Mouse (Mus musculus) leukemia stem cell, adult 10-12 weeks (primary cell): ENCODE measurements around the gene Ppp1r1a. TPM values are rescaled to one million over a fixed set of nuclear protein-coding genes. Genes with fewer than 3 reads are reported as not detected.

Experiments
- polyA plus RNA-seq: library from polyadenylated mRNA; stranded (reverse); fragments of >175 nt; gene quantifications from 2 replicates; pipeline ENCODE4 v1.2.3, GENCODE M21; 2012; ENCODE audit warnings: low replicate concordance

Ppp1r1a gene
- polyA plus RNA-seq: not detected in 2 replicates

DNA sequence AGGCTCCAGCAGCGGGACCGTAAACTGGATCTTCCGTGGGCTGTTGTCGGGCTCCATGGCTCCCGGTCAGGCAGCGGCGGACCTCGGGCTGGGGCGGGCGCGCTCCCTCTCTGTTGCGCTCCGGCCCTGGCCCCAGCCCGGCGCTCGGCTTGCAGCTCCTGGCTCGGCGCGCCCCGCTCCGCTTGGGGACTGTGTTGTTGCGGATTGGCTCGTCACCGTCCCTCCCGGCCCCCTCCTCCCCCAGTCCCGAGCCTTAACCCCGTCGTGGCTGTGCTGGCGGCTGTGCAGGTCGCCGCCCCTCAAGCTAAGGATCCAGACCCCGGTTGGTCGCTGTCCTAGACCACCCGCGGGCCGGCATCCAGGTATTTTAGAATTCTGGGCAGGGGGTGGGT is at the start of gene Ppp1r1a:
Ppp1r1a (minus strand) TSS at position 182 of the 392 bp plus-strand sequence.

GRCm38 (mm10) chr15:103564981-103565380 is 27.2 kb upstream of the Ppp1r1a start, which contains the start of gene Glycam1:
Glycam1 (minus strand) TSS chr15:103565081.

GRCm38 (mm10) chr15:103502435-103503250 is 35.2 kb downstream of the Ppp1r1a start, which contains the start of gene Pde1b:
Pde1b (plus strand) TSS chr15:103503034.

Other genes starting within 250 kb of the Ppp1r1a start
- 0.10 and 0.16 TPM in 2 replicates for gene Gpr84, start 227.4 kb downstream of the Ppp1r1a start, polyA plus RNA-seq
- 400 and 549 TPM in 2 replicates for gene Zfp385a, start 197.9 kb downstream of the Ppp1r1a start, polyA plus RNA-seq
- gene Itga5, start 171.2 kb downstream of the Ppp1r1a start, polyA plus RNA-seq: 17.7 and 39.6 TPM in 2 replicates
- not detected in 2 replicates for gene Gtsf1, start 107.5 kb downstream of the Ppp1r1a start, polyA plus RNA-seq
- gene Gtsf2, start 89.5 kb downstream of the Ppp1r1a start, polyA plus RNA-seq: not detected in 2 replicates
- gene Nckap1l, start 84.2 kb downstream of the Ppp1r1a start, polyA plus RNA-seq: 3.1 and 9.3 TPM in 2 replicates
- 3.5 and 6.1 TPM in 2 replicates for gene Pde1b, start 35.0 kb downstream of the Ppp1r1a start, polyA plus RNA-seq
- gene Glycam1, start 27.1 kb upstream of the Ppp1r1a start, polyA plus RNA-seq: not detected in 2 replicates
- not detected in 2 replicates for gene Mucl1, start 217.5 kb upstream of the Ppp1r1a start, polyA plus RNA-seq